Mouse (Mus musculus) G1E-ER4 (cell line): Measurements from ENCODE around the gene Camkv. TPM values are rescaled to one million over a fixed set of nuclear protein-coding genes. Genes with fewer than 3 reads are reported as not detected.

Experiments used
- GATA1 ChIP-seq: IDR thresholded peaks from one replicate; pipeline ENCODE4 v1.8.0; 2012; ENCODE audit warnings: low read length, inconsistent platforms
- polyA plus RNA-seq: library from polyadenylated mRNA; stranded (reverse); fragments of >175 nt; gene quantifications from 2 replicates; pipeline ENCODE4 v1.2.3, GENCODE M21; 2012

The Camkv gene
- not detected in 2 replicates for polyA plus RNA-seq

GRCm38 (mm10) chr9:107935374-107935773 is at the start of gene Camkv:
Camkv (plus strand) TSS chr9:107935674.
- TF ChIP-seq GATA1: no peak

- no peak for TF ChIP-seq GATA1
Measured at GRCm38 (mm10) chr9:107887804-107888266, 47.6 kb upstream of the Camkv start, which contains the start of gene Mon1a. Mon1a (plus strand) TSS chr9:107888151.

GRCm38 (mm10) chr9:107888267-107888850 is 47.1 kb upstream of the Camkv start:
- no peak for TF ChIP-seq GATA1

- no peak for TF ChIP-seq GATA1
Measured at GRCm38 (mm10) chr9:107890260-107890659, 45.2 kb upstream of the Camkv start.

- no peak for TF ChIP-seq GATA1
Measured at GRCm38 (mm10) chr9:107891023-107891422, 44.5 kb upstream of the Camkv start.

GRCm38 (mm10) chr9:107898563-107898962 is 36.9 kb upstream of the Camkv start:
- TF ChIP-seq GATA1: no peak

GRCm38 (mm10) chr9:107899855-107900254 is 35.6 kb upstream of the Camkv start:
- no peak for TF ChIP-seq GATA1

GRCm38 (mm10) chr9:107900840-107901626 is 34.4 kb upstream of the Camkv start:
- TF ChIP-seq GATA1: no peak

GRCm38 (mm10) chr9:107901627-107901914 is 33.9 kb upstream of the Camkv start:
- no peak for TF ChIP-seq GATA1

GRCm38 (mm10) chr9:107904726-107905125 is 30.7 kb upstream of the Camkv start:
- no peak for TF ChIP-seq GATA1

- TF ChIP-seq GATA1: no peak
Measured at GRCm38 (mm10) chr9:107906252-107906966, 29.1 kb upstream of the Camkv start, which contains the start of gene Mst1r. Mst1r (plus strand) TSS chr9:107906873.

GRCm38 (mm10) chr9:107906967-107907800 is 28.3 kb upstream of the Camkv start:
- TF ChIP-seq GATA1: no peak

GRCm38 (mm10) chr9:107907801-107908120 is 27.7 kb upstream of the Camkv start:
- TF ChIP-seq GATA1: no peak

- no peak for TF ChIP-seq GATA1
Measured at GRCm38 (mm10) chr9:107908410-107909158, 26.9 kb upstream of the Camkv start.

- TF ChIP-seq GATA1: no peak
Measured at GRCm38 (mm10) chr9:107910025-107910769, 25.3 kb upstream of the Camkv start.
